Mouse (Mus musculus): ENCODE measurements around the gene Cptp.

The Cptp gene

DNA sequence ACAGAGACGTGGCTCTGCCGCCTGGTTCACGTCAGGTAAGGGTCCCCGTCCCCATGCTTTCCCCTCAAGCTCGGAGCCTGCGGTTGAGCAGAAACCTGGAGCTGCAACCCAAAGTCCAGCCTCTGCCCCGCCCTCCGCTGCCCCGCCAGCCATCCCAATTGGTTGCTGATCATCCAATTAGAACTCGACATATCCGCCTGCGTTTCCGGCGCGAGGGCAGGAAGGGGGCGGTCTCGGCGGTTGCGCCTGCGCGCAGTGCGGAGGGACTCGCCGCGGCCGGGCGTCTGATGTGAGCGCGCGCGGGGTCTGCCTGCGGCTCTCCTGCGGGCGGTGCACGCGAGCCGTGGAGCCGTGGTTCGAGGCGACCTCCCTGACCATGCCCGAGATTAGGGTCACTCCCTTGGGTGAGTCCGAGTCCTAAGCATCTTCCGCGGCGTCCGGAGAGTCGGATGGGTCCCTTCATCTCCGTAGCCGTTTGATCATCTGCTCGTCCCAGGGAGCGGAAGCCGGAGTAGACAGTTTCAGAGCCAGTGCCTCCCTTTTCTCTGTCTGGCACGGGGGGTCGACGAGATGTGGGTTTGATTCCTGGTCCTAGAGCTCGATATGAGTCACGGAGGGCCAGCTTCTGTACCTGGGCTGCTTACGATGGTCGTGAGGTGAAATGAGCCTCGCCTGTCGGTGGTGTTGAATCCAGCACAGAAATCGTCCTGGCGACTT, at the start of gene Cptp, which contains the start of gene Ints11:
Gene Cptp (minus strand): TSS at position 124 of the 717 bp plus-strand sequence.
Gene Ints11 (plus strand): TSS at position 230 of the 717 bp plus-strand sequence.
- DNase-seq (ENCODE audit: low spot score in 2 of 2) = peak; percentile 93 to 94

DNA sequence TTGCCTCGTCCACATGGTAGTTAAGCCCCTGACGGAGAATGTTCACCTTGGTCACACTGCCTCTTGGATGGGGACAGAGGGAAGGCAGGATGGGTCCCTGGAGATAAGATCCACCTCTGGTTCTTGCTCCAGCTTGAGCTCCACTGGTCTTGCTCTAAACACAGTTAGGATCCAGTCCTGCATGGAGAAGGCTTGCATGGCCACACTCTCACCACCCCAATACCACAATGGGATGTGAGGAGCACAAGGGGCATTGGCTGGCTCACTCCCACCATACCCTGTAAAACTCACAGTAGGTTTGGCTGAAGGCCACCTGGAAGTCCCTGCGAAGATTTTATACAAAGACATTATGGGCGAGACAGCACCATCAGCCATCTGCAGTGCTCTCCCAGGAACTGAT, 39.5 kb upstream of the Cptp start:
- DNase-seq (ENCODE audit: low spot score in 2 of 2) = no peak

DNA sequence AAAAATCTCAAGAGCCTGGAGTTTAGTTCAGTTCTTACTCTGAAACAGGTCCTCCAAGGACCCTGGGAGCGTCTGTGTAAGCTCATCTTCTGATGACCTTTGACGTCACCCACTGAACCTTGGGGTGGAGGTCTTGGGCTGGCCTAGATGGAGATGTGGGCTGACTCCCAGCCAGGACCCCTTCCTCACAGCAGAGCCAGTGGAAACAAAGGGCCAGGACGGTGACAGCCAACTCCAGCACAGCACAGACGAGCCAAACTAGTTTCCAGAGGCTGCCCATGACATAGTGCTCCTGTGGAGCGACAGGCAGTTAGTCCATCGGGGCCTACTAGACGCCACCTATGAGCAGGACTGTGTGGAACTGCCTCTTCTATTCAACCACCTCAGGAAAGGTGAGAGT, 39.0 kb upstream of the Cptp start:
- DNase-seq (ENCODE audit: low spot score in 2 of 2) = no peak

GRCm38 (mm10) chr4:155907003-155907402, 37.8 kb upstream of the Cptp start:
- DNase-seq (ENCODE audit: low spot score in 2 of 2) = no peak

DNA sequence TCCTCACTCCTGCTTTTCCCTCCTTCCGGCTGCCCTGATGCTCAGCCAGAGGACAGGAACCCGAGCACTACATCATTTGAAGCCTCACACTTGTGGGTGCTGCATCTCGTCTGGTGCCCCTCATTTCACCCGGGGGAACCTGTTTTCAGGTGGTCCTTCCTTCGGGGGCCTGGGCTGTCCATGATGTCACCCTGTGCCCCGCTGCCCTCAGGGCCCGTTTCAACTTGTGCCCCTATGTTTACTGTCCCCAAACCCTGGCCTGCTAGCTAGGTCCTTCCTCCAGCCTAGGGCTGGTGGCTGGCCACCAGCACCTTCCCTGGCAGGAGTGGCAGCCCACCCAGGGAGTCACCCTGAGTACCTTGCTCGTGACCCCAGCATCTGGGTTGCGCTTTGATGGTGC, 36.9 kb upstream of the Cptp start:
- DNase-seq (ENCODE audit: low spot score in 2 of 2) = peak in 1 of 2 experiments; percentile 0

- DNase-seq (ENCODE audit: low spot score in 2 of 2) = no peak
Measured at GRCm38 (mm10) chr4:155905634-155906033, 36.4 kb upstream of the Cptp start.

GRCm38 (mm10) chr4:155904318-155905102, 35.3 kb upstream of the Cptp start:
- DNase-seq (ENCODE audit: low spot score in 2 of 2) = peak in 1 of 2 experiments; percentile 16

DNA sequence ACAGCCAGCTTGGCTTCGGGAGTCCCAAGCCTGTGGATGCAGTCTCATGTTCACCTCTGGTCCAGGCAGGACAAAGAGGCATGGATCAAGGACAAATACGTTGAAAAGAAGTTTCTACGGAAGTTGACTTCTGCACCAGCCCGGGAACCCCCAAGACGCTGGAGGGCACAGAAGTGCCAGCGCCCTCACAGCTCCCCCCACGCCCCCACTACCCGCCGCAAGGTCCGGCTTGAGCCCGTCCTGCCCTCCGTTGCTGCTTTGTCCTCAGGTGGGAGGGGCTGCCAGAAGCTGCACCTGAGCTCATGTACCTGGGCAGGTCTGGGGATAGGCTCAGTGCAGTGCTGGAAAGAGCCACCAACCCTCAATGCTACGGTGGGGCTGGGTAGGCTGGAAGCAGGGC, 34.0 kb upstream of the Cptp start:
- peak in 1 of 2 experiments; percentile 0 for DNase-seq (ENCODE audit: low spot score in 2 of 2)

DNA sequence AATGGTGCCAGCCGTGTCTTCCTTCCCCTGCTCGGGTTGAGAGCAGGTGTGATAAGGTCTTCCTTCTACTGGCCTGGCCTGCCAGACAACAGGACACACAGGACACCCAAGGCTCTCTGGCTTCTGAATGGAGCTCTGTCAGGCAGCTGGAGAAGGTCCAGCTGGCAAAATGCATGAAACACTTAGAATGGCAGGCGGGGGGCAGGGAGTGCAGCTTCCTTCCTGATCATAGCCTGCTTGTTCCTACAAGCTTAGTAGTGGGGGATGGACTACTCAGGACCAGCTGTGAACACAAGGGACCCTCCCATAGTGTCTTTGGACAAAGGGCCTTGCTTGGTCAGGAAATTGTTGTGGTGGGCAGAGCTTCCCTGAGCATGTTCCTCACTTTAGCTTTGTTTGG, 32.0 kb upstream of the Cptp start:
- no peak for DNase-seq (ENCODE audit: low spot score in 2 of 2)

DNA sequence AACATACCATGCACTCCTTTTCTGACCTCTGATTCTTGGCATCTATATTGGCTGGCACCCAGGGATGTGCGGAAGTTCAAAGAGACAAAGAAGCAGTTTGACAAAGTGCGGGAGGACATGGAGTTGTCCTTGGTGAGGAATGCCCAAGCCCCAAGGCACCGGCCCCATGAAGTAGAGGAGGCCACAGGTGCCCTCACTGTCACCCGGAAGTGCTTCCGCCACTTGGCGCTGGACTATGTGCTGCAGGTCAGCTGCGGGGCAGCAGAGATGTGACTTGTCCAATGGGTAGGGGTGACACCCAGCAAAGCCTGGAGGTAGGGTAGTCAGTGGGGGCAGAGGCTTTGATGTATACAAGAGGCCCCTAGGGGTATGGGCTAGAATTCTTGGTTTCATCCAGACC, 30.1 kb upstream of the Cptp start:
- DNase-seq (ENCODE audit: low spot score in 2 of 2) = no peak

- DNase-seq (ENCODE audit: low spot score in 2 of 2) = no peak
Measured at GRCm38 (mm10) chr4:155898318-155898717, 29.1 kb upstream of the Cptp start.

- DNase-seq (ENCODE audit: low spot score in 2 of 2) = peak in 1 of 2 experiments; percentile 0
Measured at GRCm38 (mm10) chr4:155896461-155896860, 27.2 kb upstream of the Cptp start.

- DNase-seq (ENCODE audit: low spot score in 2 of 2) = peak in 1 of 2 experiments; percentile 26
Measured at GRCm38 (mm10) chr4:155895826-155896225, 26.6 kb upstream of the Cptp start.

DNA sequence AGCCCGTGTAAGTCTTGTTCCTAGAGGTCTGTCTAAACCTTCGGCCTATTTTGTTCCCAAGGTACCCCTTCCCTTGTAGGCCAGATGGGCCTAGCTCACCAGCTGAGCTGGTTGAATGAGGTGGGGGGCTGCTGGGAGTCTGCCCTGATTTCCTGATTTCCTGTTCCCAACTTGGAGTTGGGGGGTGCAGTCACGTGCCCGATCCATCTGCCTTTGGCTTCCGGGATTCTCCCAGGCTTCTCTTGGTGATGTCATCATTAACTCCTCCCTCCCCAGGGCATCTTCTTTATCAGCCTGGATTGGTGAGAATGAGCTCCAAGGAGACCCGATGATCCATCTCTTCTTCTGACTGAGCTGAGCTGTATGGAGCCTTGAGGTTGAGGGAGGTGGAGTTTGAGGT, 26.0 kb upstream of the Cptp start:
- DNase-seq (ENCODE audit: low spot score in 2 of 2) = peak; percentile 0

- DNase-seq (ENCODE audit: low spot score in 2 of 2) = peak; percentile 28 to 30
Measured at GRCm38 (mm10) chr4:155894311-155894881, 25.2 kb upstream of the Cptp start.

GRCm38 (mm10) chr4:155893212-155893690, 24.0 kb upstream of the Cptp start:
- DNase-seq (ENCODE audit: low spot score in 2 of 2) = no peak

- DNase-seq (ENCODE audit: low spot score in 2 of 2) = peak in 1 of 2 experiments; percentile 34
Measured at GRCm38 (mm10) chr4:155892438-155893211, 23.4 kb upstream of the Cptp start.

- DNase-seq (ENCODE audit: low spot score in 2 of 2) = peak; percentile 72
Measured at GRCm38 (mm10) chr4:155892017-155892416, 22.8 kb upstream of the Cptp start.

DNA sequence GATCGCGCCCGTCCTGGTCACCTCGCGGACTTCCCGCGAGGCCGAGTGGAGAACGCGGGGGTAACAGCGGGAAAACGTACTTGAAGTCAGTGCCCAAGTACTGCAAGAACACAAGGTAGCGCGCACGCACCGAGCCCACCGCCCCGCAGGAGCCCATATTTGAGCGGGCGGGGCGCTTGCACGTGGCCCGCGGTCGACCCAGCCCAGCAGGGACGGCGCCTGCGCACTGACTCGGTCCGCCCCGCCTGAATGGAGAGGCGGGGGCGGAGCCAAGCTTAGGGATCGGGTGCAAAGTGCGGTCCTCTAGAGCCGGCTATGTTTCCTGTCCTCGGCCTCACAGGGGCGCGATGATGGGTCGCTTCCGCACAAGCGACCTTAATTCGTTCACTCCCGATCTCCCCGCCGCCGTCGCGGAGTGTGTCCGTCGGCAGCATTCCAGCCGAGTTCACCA, 22.3 kb upstream of the Cptp start, which contains the start of the genes Pusl1 and Acap3:
Gene Pusl1 (minus strand): TSS at position 231 of the 451 bp plus-strand sequence.
Gene Acap3 (plus strand): TSS at position 272 of the 451 bp plus-strand sequence.
- DNase-seq (ENCODE audit: low spot score in 2 of 2) = peak; percentile 92 to 95

- no peak for DNase-seq (ENCODE audit: low spot score in 2 of 2)
Measured at GRCm38 (mm10) chr4:155891011-155891471, 21.8 kb upstream of the Cptp start.

- DNase-seq (ENCODE audit: low spot score in 2 of 2) = no peak
Measured at GRCm38 (mm10) chr4:155889316-155889715, 20.1 kb upstream of the Cptp start.
